Mouse (Mus musculus) liver, postnatal 0 days (tissue): ENCODE measurements around the gene Dmac2.

ENCODE experiments used
- CTCF ChIP-seq: sonication (generic); IDR thresholded peaks from 2 replicates; pipeline ENCODE4 v1.5.1; 2016; ENCODE audit warnings: antibody characterized with exemption, low read depth
- EP300 ChIP-seq: IDR thresholded peaks from 2 replicates; pipeline ENCODE4 v1.6.1; 2016; ENCODE audit warnings: antibody characterized with exemption, low read depth, mild to moderate bottlenecking

- TF ChIP-seq EP300 (no peak), CTCF (no peak)
These were observed 28.0 kb upstream of the Dmac2 start for GRCm38 (mm10) chr7:25591226-25591625.
